Mouse (Mus musculus): Measurements from ENCODE around the gene Chmp3. TPM values are rescaled to one million over a fixed set of nuclear protein-coding genes. Genes with fewer than 3 reads are reported as not detected.

The Chmp3 gene
- polyA plus RNA-seq (2012; rRNA removed): 55.0 and 55.8 TPM in 2 replicates

GRCm38 (mm10) chr6:71543686-71544499 is at the start of gene Chmp3:
Gene Chmp3 (plus strand): TSS chr6:71543797.

Other genes with a start within 250 kb of the Chmp3 start
- gene Smyd1, start 221.6 kb upstream of the Chmp3 start, polyA plus RNA-seq (2012; rRNA removed): 0.45 and 4.3 TPM in 2 replicates
- not detected in 2 replicates for gene Cd8b1, start 221.0 kb upstream of the Chmp3 start, polyA plus RNA-seq (2012; rRNA removed)
- gene Cd8a, start 170.4 kb upstream of the Chmp3 start, polyA plus RNA-seq (2012; rRNA removed): not detected in 2 replicates
- gene Rmnd5a, start 103.2 kb upstream of the Chmp3 start, polyA plus RNA-seq (2012; rRNA removed): 30.3 and 31.3 TPM in 2 replicates
- gene Rnf103, start 49.9 kb upstream of the Chmp3 start, polyA plus RNA-seq (2012; rRNA removed): 21.1 and 22.3 TPM in 2 replicates
- 59.3 and 73.8 TPM in 2 replicates for gene Kdm3a, start 89.2 kb downstream of the Chmp3 start, polyA plus RNA-seq (2012; rRNA removed)
- 159 and 160 TPM in 2 replicates for gene Reep1, start 163.8 kb downstream of the Chmp3 start, polyA plus RNA-seq (2012; rRNA removed)